Mouse (Mus musculus) erythroblast, embryonic 14.5 days (primary cell): Measurements from ENCODE around the gene Zswim3. TPM values are rescaled to one million over a fixed set of nuclear protein-coding genes. Genes with fewer than 3 reads are reported as not detected.
"Not testable (repeated sequence)": the region's sequence is repeated elsewhere in the genome, so short reads cannot be mapped to it uniquely, and the experiment has no call there.

Source experiments
- H3K27me3 ChIP-seq: 2 replicates; pipeline ENCODE4 v1.6.1; 2012; ENCODE audit warnings: inconsistent platforms; ENCODE audit not compliant: control insufficient read depth
- H3K36me3 ChIP-seq: 2 replicates; pipeline ENCODE4 v1.6.1; 2012; ENCODE audit warnings: mild to moderate bottlenecking, inconsistent platforms; ENCODE audit not compliant: control insufficient read depth
- H3K4me1 ChIP-seq: 2 replicates; pipeline ENCODE4 v1.6.1; 2012; ENCODE audit warnings: inconsistent platforms; ENCODE audit not compliant: control insufficient read depth
- H3K4me3 ChIP-seq: replicated peaks from 2 replicates; pipeline ENCODE3; 2012; ENCODE audit warnings: moderate library complexity, mild to moderate bottlenecking, inconsistent platforms
- H3K9me3 ChIP-seq: 2 replicates; pipeline ENCODE4 v1.6.1; 2012; ENCODE audit warnings: low read length, inconsistent platforms, mixed read lengths; ENCODE audit not compliant: control insufficient read depth
- GATA1 ChIP-seq: IDR thresholded peaks from 2 replicates; pipeline ENCODE4 v1.6.1; 2012; ENCODE audit warnings: low read length, inconsistent platforms, mixed read lengths
- TAL1 ChIP-seq: IDR thresholded peaks from 3 replicates; pipeline ENCODE4 v1.6.1; 2012; ENCODE audit warnings: low read length, inconsistent platforms, mixed read lengths
- polyA plus RNA-seq: library from polyadenylated mRNA; stranded (reverse); fragments of >175 nt; gene quantifications from 2 replicates; pipeline ENCODE4 v1.2.3, GENCODE M21; 2012

Zswim3 gene
- polyA plus RNA-seq, 1 experiment = 0.10 TPM

- Histone ChIP-seq H3K4me1 (peaks cover 21% of the 10 kb centered on the region), H3K27me3 (no peaks in the 10 kb centered on the region), H3K36me3 (peaks cover 97% of the 10 kb centered on the region), H3K4me3 (no peak overlapping the region), H3K9me3 (no peaks in the 10 kb centered on the region)
- TF ChIP-seq GATA1 (no peak), TAL1 (no peak)
Measured at GRCm38 (mm10) chr2:164795868-164796267, 9.0 kb upstream of the Zswim3 start.

DNA sequence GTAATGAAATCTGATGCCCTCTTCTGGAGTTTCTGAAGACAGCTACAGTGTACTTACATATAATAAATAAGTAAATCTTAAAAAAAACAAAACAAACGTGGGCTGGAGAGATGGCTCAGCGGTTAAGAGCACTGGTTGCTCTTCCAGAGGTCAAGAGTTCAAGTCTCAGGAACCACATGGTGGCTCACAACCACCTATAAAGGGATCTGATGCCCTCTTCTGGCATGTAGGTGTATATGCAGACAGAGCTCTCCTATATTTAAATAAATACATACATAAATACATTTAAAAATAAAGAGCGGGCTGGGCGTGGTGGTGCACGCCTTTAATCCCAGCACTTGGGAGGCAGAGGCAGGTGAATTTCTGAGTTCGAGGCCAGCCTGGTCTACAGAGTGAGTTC lies 6.3 kb upstream of the Zswim3 start:
- H3K4me3 ChIP-seq, H3K9me3 ChIP-seq, H3K27me3 ChIP-seq: not testable (repeated sequence)
- H3K36me3 ChIP-seq = peaks cover 94% of the 10 kb centered on the region
- peaks cover 23% of the 10 kb centered on the region for H3K4me1 ChIP-seq

DNA sequence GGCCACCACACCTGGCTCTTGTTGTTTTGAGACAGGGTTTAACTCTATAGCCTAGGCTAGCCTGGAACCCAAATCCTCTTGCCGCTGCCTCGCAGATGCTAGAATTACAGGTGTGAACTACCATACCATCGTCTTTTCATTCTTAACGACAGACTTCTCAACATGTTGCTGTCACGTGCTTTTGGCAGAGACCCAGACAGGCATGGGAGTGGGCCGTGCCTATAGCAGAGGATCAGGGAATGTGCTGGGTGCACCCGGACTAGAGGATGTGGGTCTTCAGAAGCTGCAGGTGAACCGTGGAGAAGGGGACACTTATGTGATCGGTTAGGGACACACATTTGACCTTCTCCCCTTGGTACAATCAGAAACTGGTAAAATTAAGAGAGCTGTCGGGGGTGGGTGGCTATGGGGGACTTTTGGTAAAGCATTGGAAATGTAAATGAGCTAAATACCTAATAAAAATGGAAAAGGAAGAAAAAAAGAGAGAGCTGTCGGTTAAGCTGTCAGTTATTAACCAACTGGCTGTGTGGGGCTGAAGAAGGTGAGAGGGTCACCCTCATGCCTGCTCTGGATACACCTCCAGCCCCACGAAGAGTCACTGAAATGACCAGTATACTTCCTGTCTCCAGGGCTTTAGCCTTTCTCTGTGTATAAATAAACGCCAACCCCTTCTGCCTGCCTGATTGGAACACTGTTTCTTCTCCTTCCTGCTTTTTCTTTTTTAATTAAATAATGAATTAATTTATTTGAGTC lies 4.5 kb upstream of the Zswim3 start:
- TF ChIP-seq TAL1 (no peak), GATA1 (no peak)
- Histone ChIP-seq H3K4me1 (peaks cover 27% of the 10 kb centered on the region), H3K4me3 (no peak overlapping the region), H3K27me3 (no peaks in the 10 kb centered on the region), H3K9me3 (no peaks in the 10 kb centered on the region), H3K36me3 (peaks cover 77% of the 10 kb centered on the region)

- peaks cover 53% of the 10 kb centered on the region for H3K36me3 ChIP-seq
- H3K27me3 ChIP-seq = no peaks in the 10 kb centered on the region
- peak overlapping the region; percentile 78 for H3K4me3 ChIP-seq
- TF ChIP-seq GATA1 (no peak), TAL1 (no peak; the same call in 2 of the 3 replicates)
- H3K4me1 ChIP-seq = peaks cover 48% of the 10 kb centered on the region
- H3K9me3 ChIP-seq = no peaks in the 10 kb centered on the region
Measured at GRCm38 (mm10) chr2:164803201-164803920, 1.5 kb upstream of the Zswim3 start.

DNA sequence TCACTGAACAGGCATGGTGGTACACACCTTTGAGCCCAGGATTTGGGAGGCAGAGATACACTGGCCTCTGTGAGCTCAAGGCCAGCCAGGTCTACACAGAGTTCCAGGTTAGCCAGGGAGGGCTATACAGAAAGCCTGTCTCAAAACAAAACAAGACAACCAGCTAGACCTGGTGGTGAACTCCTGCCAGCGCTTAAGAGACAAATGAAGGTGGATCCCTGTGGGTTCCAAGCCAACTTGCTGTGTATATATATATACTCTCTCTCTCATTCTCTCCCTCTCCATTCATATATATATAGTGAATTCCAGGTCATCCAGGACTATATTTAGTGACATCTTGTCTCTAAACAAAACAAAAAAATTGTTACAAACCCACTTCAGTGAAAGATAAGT lies 981 bp upstream of the Zswim3 start:
- peak overlapping the region; percentile 78 for H3K4me3 ChIP-seq
- no peaks in the 10 kb centered on the region for H3K27me3 ChIP-seq
- no peaks in the 10 kb centered on the region for H3K9me3 ChIP-seq
- H3K36me3 ChIP-seq = peaks cover 53% of the 10 kb centered on the region
- TF ChIP-seq GATA1 = no peak
- TF ChIP-seq TAL1 = no peak
- peaks cover 48% of the 10 kb centered on the region for H3K4me1 ChIP-seq

- Histone ChIP-seq H3K36me3 (peaks cover 52% of the 10 kb centered on the region), H3K9me3 (no peaks in the 10 kb centered on the region), H3K4me3 (peak overlapping the region; percentile 78), H3K4me1 (peaks cover 50% of the 10 kb centered on the region), H3K27me3 (no peaks in the 10 kb centered on the region)
- TF ChIP-seq TAL1 (no peak), GATA1 (no peak)
Measured at GRCm38 (mm10) chr2:164805332-164805718, 427 bp downstream of the Zswim3 start.

DNA sequence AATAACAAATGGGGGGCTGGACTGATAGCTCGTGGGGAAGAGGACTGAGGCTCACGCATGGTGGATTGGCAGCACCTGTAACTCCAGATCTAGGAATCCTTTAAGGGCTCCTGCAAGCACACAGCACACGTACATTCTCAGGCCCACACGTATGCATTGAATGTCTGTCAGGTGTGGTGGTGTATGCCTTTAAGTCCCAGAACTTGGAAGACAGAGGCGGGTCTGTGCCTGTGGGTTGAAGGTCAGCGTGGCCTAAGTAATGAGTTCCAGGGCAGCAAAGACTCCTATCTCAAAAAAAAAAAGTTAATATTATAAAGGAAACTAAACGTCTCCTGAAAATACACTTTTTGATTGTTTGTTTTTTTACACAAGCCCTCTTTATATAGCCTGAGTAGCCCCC lies 1.7 kb downstream of the Zswim3 start:
- peaks cover 48% of the 10 kb centered on the region for H3K4me1 ChIP-seq
- no peak for TF ChIP-seq TAL1
- no peak for TF ChIP-seq GATA1
- H3K27me3 ChIP-seq = no peaks in the 10 kb centered on the region
- H3K4me3 ChIP-seq = no peak overlapping the region
- H3K36me3 ChIP-seq = peaks cover 45% of the 10 kb centered on the region
- H3K9me3 ChIP-seq = no peaks in the 10 kb centered on the region

DNA sequence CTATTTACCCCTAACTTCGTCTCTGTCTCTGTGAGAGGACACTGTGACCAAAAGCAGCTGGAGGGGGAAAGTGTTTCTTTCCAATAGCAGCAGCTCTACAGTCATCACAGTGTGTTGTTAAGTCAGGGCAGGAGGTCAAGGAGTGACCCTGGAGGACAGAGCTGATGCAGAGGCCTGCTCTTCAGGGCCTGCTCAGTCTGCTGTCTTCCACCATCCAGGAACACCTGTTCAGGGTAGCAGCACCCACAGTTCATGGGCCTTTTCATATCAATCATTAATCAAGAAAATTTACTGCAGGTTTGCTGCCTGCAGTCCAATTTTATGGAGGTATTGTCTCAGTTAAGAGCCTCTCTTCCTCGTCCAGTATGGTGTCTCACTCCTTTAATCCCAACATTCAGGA lies 8.7 kb downstream of the Zswim3 start:
- Histone ChIP-seq H3K9me3 (no peaks in the 10 kb centered on the region), H3K36me3 (peaks cover 53% of the 10 kb centered on the region), H3K27me3 (no peaks in the 10 kb centered on the region), H3K4me1 (peaks cover 33% of the 10 kb centered on the region), H3K4me3 (no peak overlapping the region)
- TF ChIP-seq TAL1 (no peak), GATA1 (no peak)

GRCm38 (mm10) chr2:164815348-164815747 lies 10.4 kb downstream of the Zswim3 start:
- Histone ChIP-seq H3K4me1 (peaks cover 31% of the 10 kb centered on the region), H3K27me3 (no peaks in the 10 kb centered on the region), H3K9me3 (no peaks in the 10 kb centered on the region), H3K4me3 (no peak overlapping the region), H3K36me3 (peaks cover 48% of the 10 kb centered on the region)
- TF ChIP-seq TAL1 (no peak), GATA1 (no peak)

DNA sequence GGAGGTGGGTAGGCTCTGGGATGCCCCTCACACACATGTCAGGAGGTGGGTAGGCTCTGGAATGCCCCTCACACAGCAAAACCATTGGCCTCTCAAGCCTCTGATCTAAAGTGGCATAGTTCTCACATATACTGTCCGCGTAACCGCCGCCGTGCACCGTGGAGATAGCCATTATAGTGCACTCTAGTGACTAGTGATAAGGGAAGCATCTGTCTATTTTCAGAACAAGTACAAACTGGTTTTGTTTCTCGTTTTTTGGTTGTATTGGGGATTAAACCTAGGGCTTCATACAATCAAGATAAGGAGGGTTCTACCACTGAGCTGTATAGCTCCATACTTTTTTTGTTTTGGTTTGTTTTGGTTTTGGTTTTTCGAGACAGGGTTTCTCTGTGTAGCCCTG lies 10.9 kb downstream of the Zswim3 start:
- TF ChIP-seq TAL1 (no peak), GATA1 (no peak; the same call in 1 of the 2 replicates)
- H3K4me1 ChIP-seq = peaks cover 31% of the 10 kb centered on the region
- H3K36me3 ChIP-seq = peaks cover 50% of the 10 kb centered on the region
- no peaks in the 10 kb centered on the region for H3K9me3 ChIP-seq
- H3K27me3 ChIP-seq = no peaks in the 10 kb centered on the region
- no peak overlapping the region for H3K4me3 ChIP-seq
